Mouse (Mus musculus): Measurements from ENCODE around the gene Cdc37. TPM values are rescaled to one million over a fixed set of nuclear protein-coding genes. Genes with fewer than 3 reads are reported as not detected.

The Cdc37 gene
- total and polyA plus RNA-seq, 3 experiments: 779 to 1,631 (median 914) TPM

GRCm38 (mm10) chr9:21189905-21190304, 40.1 kb upstream of the Cdc37 start:
- no peaks in the 10 kb centered on the region for H3K27me3 ChIP-seq (ENCODE audit: control insufficient read depth in 1 of 2, insufficient read depth in 2 of 2, low read length in 2 of 2)
- H3K36me3 ChIP-seq (ENCODE audit: control insufficient read depth in 1 of 2, insufficient read depth in 2 of 2, low read length in 2 of 2): peaks cover 1 to 6% of the 10 kb centered on the region in 2 experiments; a peak in 3 of 4 replicates
- DNase-seq (ENCODE audit: low read depth, low spot score): peak; percentile 93
- no peak overlapping the region for H3K27ac ChIP-seq (ENCODE audit: control insufficient read depth, low read depth, low read length)
- no peaks in the 10 kb centered on the region for H3K9me3 ChIP-seq (replicated peaks; ENCODE audit: insufficient read depth, low read length)
- no peak overlapping the region for H3K9ac ChIP-seq (ENCODE audit: control insufficient read depth, low read depth, low read length, poor library complexity, severe bottlenecking)
- peaks cover under 1 to 4% of the 10 kb centered on the region in 2 experiments; a peak in 3 of 4 replicates for H3K4me1 ChIP-seq (ENCODE audit: control insufficient read depth in 1 of 2, insufficient read depth in 2 of 2, low read length in 2 of 2)
- no peak overlapping the region for H3K4me3 ChIP-seq (ENCODE audit: control insufficient read depth in 1 of 2, insufficient read depth in 1 of 2, low read depth in 2 of 2, low read length in 2 of 2)
- H3K79me2 ChIP-seq (ENCODE audit: control insufficient read depth, insufficient read depth, low read length, poor library complexity): no peaks in the 10 kb centered on the region
- no peak for TF ChIP-seq SIN3A (IDR thresholded peaks at IDR 0.05; ENCODE audit: low read length)
- TF ChIP-seq POLR2AphosphoS5 (IDR thresholded peaks at IDR 0.05; ENCODE audit: borderline replicate concordance, low read depth, low read length): no peak
- TF ChIP-seq CHD1 (IDR thresholded peaks at IDR 0.05; ENCODE audit: low read depth, low read length): no peak
- TF ChIP-seq SMC3 (IDR thresholded peaks at IDR 0.05; ENCODE audit: low read depth, low read length): peak; percentile 71
- no peak for TF ChIP-seq ZMIZ1 (IDR thresholded peaks at IDR 0.05; ENCODE audit: low read depth, low read length)
- TF ChIP-seq GATA1 (IDR thresholded peaks at IDR 0.05; ENCODE audit: low read depth, low read length): no peak
- TF ChIP-seq MAX (IDR thresholded peaks at IDR 0.05; ENCODE audit: low read length): no peak
- TF ChIP-seq UBTF (IDR thresholded peaks at IDR 0.05; ENCODE audit: borderline replicate concordance, insufficient read depth, low read depth, low read length): no peak
- TF ChIP-seq RAD21 (IDR thresholded peaks at IDR 0.05; ENCODE audit: low read depth, low read length): peak; percentile 51
- TF ChIP-seq ETS1 (IDR thresholded peaks at IDR 0.05; ENCODE audit: low read depth, low read length): no peak
- peak; percentile 94 for TF ChIP-seq MYC (IDR thresholded peaks at IDR 0.05; ENCODE audit: low read depth, low read length)
- no peak for TF ChIP-seq POLR2AphosphoS2 (IDR thresholded peaks at IDR 0.05; ENCODE audit: low read length)
- TF ChIP-seq KAT2A (conservative IDR thresholded peaks at IDR 0.05; ENCODE audit: low read depth, low read length): no peak
- TF ChIP-seq NRF1 (IDR thresholded peaks at IDR 0.05; ENCODE audit: insufficient read depth, low read depth, low read length, poor library complexity, severe bottlenecking): no peak
- TF ChIP-seq POLR2A (IDR thresholded peaks at IDR 0.05; ENCODE audit: control insufficient read depth in 1 of 2, insufficient read depth in 1 of 2, low read depth in 1 of 2, low read length in 2 of 2, poor library complexity in 1 of 2): no peak
- no peak for TF ChIP-seq CHD2 (IDR thresholded peaks at IDR 0.05; ENCODE audit: low read length)
- TF ChIP-seq HCFC1 (IDR thresholded peaks at IDR 0.05; ENCODE audit: low read depth, low read length): no peak
- TF ChIP-seq RCOR1 (IDR thresholded peaks at IDR 0.05; ENCODE audit: low read depth, low read length): peak; percentile 67; the same call in 1 of the 2 replicates
- TF ChIP-seq NELFE (IDR thresholded peaks at IDR 0.05; ENCODE audit: low read depth, low read length): no peak
- TF ChIP-seq ZC3H11A (IDR thresholded peaks at IDR 0.05; ENCODE audit: low read depth, low read length): peak; percentile 34
- TF ChIP-seq BHLHE40 (IDR thresholded peaks at IDR 0.05; ENCODE audit: borderline replicate concordance, low read depth, low read length): no peak
- TF ChIP-seq ELF1 (IDR thresholded peaks at IDR 0.05; ENCODE audit: low read depth, low read length): no peak
- TF ChIP-seq TCF12 (IDR thresholded peaks at IDR 0.05; ENCODE audit: low read depth, low read length): no peak
- TF ChIP-seq GABPA (IDR thresholded peaks at IDR 0.05; ENCODE audit: low read depth, low read length): no peak
- no peak for TF ChIP-seq TAL1 (IDR thresholded peaks at IDR 0.05; ENCODE audit: low read length)
- TF ChIP-seq ZKSCAN1 (IDR thresholded peaks at IDR 0.05; ENCODE audit: low read depth, low read length): no peak
- TF ChIP-seq CTCF (IDR thresholded peaks at IDR 0.05 in 2 of 3, conservative IDR thresholded peaks at IDR 0.05 in 1 of 3; ENCODE audit: control insufficient read depth in 1 of 3, insufficient read depth in 1 of 3, low read depth in 2 of 3, low read length in 3 of 3, poor library complexity in 1 of 3, severe bottlenecking in 1 of 3): peak; percentile 52 to 85 (median 79)
- peak; percentile 90 for TF ChIP-seq ZNF384 (IDR thresholded peaks at IDR 0.05; ENCODE audit: low read depth, low read length)
- TF ChIP-seq JUND (IDR thresholded peaks at IDR 0.05; ENCODE audit: low read depth, low read length): no peak
- TF ChIP-seq MEF2A (IDR thresholded peaks at IDR 0.05; ENCODE audit: extremely low read depth, insufficient replicate concordance, low read depth, low read length, poor library complexity, severe bottlenecking): no peak
- TF ChIP-seq MAZ (IDR thresholded peaks at IDR 0.05; ENCODE audit: low read depth, low read length): no peak
- TF ChIP-seq MXI1 (IDR thresholded peaks at IDR 0.05; ENCODE audit: low read depth, low read length): peak; percentile 74
- TF ChIP-seq MAFK (IDR thresholded peaks at IDR 0.05; ENCODE audit: borderline replicate concordance, low read depth, low read length): no peak
- no peak for TF ChIP-seq USF1 (IDR thresholded peaks at IDR 0.05; ENCODE audit: low read depth, low read length)
- TF ChIP-seq TBP (IDR thresholded peaks at IDR 0.05; ENCODE audit: low read depth, low read length): no peak
- no peak for TF ChIP-seq MYB (IDR thresholded peaks at IDR 0.05; ENCODE audit: low read depth, low read length)
- TF ChIP-seq EP300 (IDR thresholded peaks at IDR 0.05; ENCODE audit: low read depth in 1 of 2, low read length in 2 of 2): no peak
- TF ChIP-seq E2F4 (IDR thresholded peaks at IDR 0.05; ENCODE audit: borderline replicate concordance, low read depth, low read length): no peak
